Mouse (Mus musculus): ENCODE data around the gene Resf1. TPM values are rescaled to one million over a fixed set of nuclear protein-coding genes. Genes with fewer than 3 reads are reported as not detected.

Resf1 gene
- total and polyA plus RNA-seq, 3 experiments: 12.4 to 20.9 (median 14.7) TPM

- Histone ChIP-seq H3K36me3 (replicated peaks in 1 of 2; ENCODE audit: control insufficient read depth in 1 of 2, insufficient read depth in 1 of 2, low read length in 1 of 2) (peaks cover 23 to 52% of the 10 kb centered on the region in 2 experiments), H3K4me1 (ENCODE audit: control insufficient read depth in 1 of 2, insufficient read depth in 2 of 2) (peaks cover 10 to 43% of the 10 kb centered on the region in 2 experiments; a peak in 3 of 4 replicates), H3K27me3 (replicated peaks) (no peaks in the 10 kb centered on the region), H3K79me2 (replicated peaks; ENCODE audit: control insufficient read depth, extremely low read depth, insufficient read depth, poor library complexity, severe bottlenecking) (peaks cover 28% of the 10 kb centered on the region), H3K9me3 (replicated peaks; ENCODE audit: low read length) (no peaks in the 10 kb centered on the region), H3K9ac (ENCODE audit: insufficient read depth, low read depth) (no peak overlapping the region), H3K27ac (ENCODE audit: insufficient read depth, low read depth) (no peak overlapping the region), H3K4me3 (replicated peaks in 1 of 3; ENCODE audit: low read depth in 2 of 3, low read length in 2 of 3, poor library complexity in 1 of 3) (no peak overlapping the region), H3K4me2 (ENCODE audit: insufficient read depth, low read depth, poor library complexity, severe bottlenecking) (no peak overlapping the region)
- in situ Hi-C loops (cut with MboI; ENCODE audit: low pct_ligation_motif_present, low pct_unique_long_range_greater_than_20kb, low sequenced_read_pairs): no loop called here
- dilution Hi-C loops (cut with MboI; ENCODE audit: extremely low pct_ligation_motif_present, extremely low pct_unique_long_range_greater_than_20kb, low sequenced_read_pairs): no loop called here
- TF ChIP-seq ELF1 (IDR thresholded peaks at IDR 0.05; ENCODE audit: low read depth, low read length): no peak
- 0 out of 2 replicates have a peak, but pooled peaks have one; percentile 8 for TF ChIP-seq EP300 (IDR thresholded peaks at IDR 0.05; ENCODE audit: low read length)
- DNase-seq (ENCODE audit: extremely low read depth): no peak
These were observed 5.7 kb downstream of the Resf1 start for GRCm38 (mm10) chr6:149314918-149315317.

DNA sequence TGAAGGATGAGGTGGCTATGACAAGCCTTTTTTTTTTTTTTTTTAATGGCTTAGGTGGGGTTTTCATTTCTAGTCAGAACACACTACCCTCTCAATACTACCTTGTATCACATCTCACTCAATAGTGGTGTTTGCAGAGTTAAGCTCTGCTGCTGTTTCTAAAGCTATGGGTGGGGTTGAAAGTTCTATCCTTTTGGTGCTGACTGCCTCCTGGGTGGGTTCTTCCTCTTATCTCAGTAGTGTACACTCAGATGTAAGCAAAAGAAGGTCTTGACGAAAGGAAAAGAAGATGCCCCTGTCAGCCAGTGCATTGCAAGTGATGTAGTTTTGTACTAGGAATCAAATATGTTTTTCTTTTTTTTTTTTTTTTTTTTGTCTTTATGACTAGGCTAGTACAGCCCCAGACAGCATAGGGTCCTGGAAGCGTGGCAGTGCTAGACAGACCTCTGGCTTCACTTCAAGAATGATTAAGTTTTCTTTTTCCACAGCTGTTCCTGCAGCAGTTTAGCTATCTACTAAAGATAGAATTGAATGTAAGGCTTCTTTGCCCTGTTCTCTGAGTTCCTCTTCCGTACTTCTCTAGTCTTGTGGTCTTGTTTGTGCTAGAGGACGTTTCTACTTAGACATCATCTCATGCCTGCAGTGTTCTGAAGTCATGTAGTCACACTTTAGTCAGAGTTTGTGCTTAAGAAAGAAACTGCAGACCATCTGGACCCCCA is 14.5 kb downstream of the Resf1 start:
- H3K9ac ChIP-seq (ENCODE audit: insufficient read depth, low read depth): no peak overlapping the region
- H3K79me2 ChIP-seq (replicated peaks; ENCODE audit: control insufficient read depth, extremely low read depth, insufficient read depth, poor library complexity, severe bottlenecking): no peaks in the 10 kb centered on the region
- in situ Hi-C loops (cut with MboI; ENCODE audit: low pct_ligation_motif_present, low pct_unique_long_range_greater_than_20kb, low sequenced_read_pairs): no loop called here
- TF ChIP-seq CHD1 (IDR thresholded peaks at IDR 0.05; ENCODE audit: low read depth, low read length): no peak
- peaks cover 54 to 86% of the 10 kb centered on the region in 2 experiments for H3K36me3 ChIP-seq (replicated peaks in 1 of 2; ENCODE audit: control insufficient read depth in 1 of 2, insufficient read depth in 1 of 2, low read length in 1 of 2)
- H3K4me3 ChIP-seq (replicated peaks in 1 of 3; ENCODE audit: low read depth in 2 of 3, low read length in 2 of 3, poor library complexity in 1 of 3): no peak overlapping the region
- H3K4me1 ChIP-seq (ENCODE audit: control insufficient read depth in 1 of 2, insufficient read depth in 2 of 2): no peaks in the 10 kb centered on the region
- H3K27me3 ChIP-seq (replicated peaks): no peaks in the 10 kb centered on the region
- dilution Hi-C loops (cut with MboI; ENCODE audit: extremely low pct_ligation_motif_present, extremely low pct_unique_long_range_greater_than_20kb, low sequenced_read_pairs): no loop called here
- no peak overlapping the region for H3K27ac ChIP-seq (ENCODE audit: insufficient read depth, low read depth)
- DNase-seq (ENCODE audit: extremely low read depth): no peak
- H3K4me2 ChIP-seq (ENCODE audit: insufficient read depth, low read depth, poor library complexity, severe bottlenecking): no peak overlapping the region
- peaks cover 22% of the 10 kb centered on the region for H3K9me3 ChIP-seq (replicated peaks; ENCODE audit: low read length)

- no peaks in the 10 kb centered on the region for H3K79me2 ChIP-seq (replicated peaks; ENCODE audit: control insufficient read depth, extremely low read depth, insufficient read depth, poor library complexity, severe bottlenecking)
- no peak overlapping the region for H3K4me2 ChIP-seq (ENCODE audit: insufficient read depth, low read depth, poor library complexity, severe bottlenecking)
- no peaks in the 10 kb centered on the region for H3K27me3 ChIP-seq (replicated peaks)
- in situ Hi-C loops (cut with MboI; ENCODE audit: low pct_ligation_motif_present, low pct_unique_long_range_greater_than_20kb, low sequenced_read_pairs): no loop called here
- DNase-seq (ENCODE audit: extremely low read depth): no peak
- peaks cover 52 to 87% of the 10 kb centered on the region in 2 experiments for H3K36me3 ChIP-seq (replicated peaks in 1 of 2; ENCODE audit: control insufficient read depth in 1 of 2, insufficient read depth in 1 of 2, low read length in 1 of 2)
- H3K4me1 ChIP-seq (ENCODE audit: control insufficient read depth in 1 of 2, insufficient read depth in 2 of 2): no peaks in the 10 kb centered on the region
- peaks cover 22% of the 10 kb centered on the region for H3K9me3 ChIP-seq (replicated peaks; ENCODE audit: low read length)
- no peak overlapping the region for H3K9ac ChIP-seq (ENCODE audit: insufficient read depth, low read depth)
- TF ChIP-seq MXI1 (IDR thresholded peaks at IDR 0.05; ENCODE audit: low read depth, low read length): no peak
- dilution Hi-C loops (cut with MboI; ENCODE audit: extremely low pct_ligation_motif_present, extremely low pct_unique_long_range_greater_than_20kb, low sequenced_read_pairs): no loop called here
- H3K4me3 ChIP-seq (replicated peaks in 1 of 3; ENCODE audit: low read depth in 2 of 3, low read length in 2 of 3, poor library complexity in 1 of 3): no peak overlapping the region
- no peak overlapping the region for H3K27ac ChIP-seq (ENCODE audit: insufficient read depth, low read depth)
These were observed 15.0 kb downstream of the Resf1 start for GRCm38 (mm10) chr6:149324242-149324633.

- Histone ChIP-seq H3K79me2 (replicated peaks; ENCODE audit: control insufficient read depth, extremely low read depth, insufficient read depth, poor library complexity, severe bottlenecking) (no peaks in the 10 kb centered on the region), H3K4me2 (ENCODE audit: insufficient read depth, low read depth, poor library complexity, severe bottlenecking) (no peak overlapping the region), H3K27me3 (replicated peaks) (no peaks in the 10 kb centered on the region), H3K9ac (ENCODE audit: insufficient read depth, low read depth) (no peak overlapping the region), H3K4me3 (replicated peaks in 1 of 3; ENCODE audit: low read depth in 2 of 3, low read length in 2 of 3, poor library complexity in 1 of 3) (no peak overlapping the region), H3K36me3 (replicated peaks in 1 of 2; ENCODE audit: control insufficient read depth in 1 of 2, insufficient read depth in 1 of 2, low read length in 1 of 2) (peaks cover 45 to 83% of the 10 kb centered on the region in 2 experiments), H3K9me3 (replicated peaks; ENCODE audit: low read length) (peaks cover 24% of the 10 kb centered on the region), H3K4me1 (ENCODE audit: control insufficient read depth in 1 of 2, insufficient read depth in 2 of 2) (no peaks in the 10 kb centered on the region), H3K27ac (ENCODE audit: insufficient read depth, low read depth) (no peak overlapping the region)
- no peak for DNase-seq (ENCODE audit: extremely low read depth)
- in situ Hi-C loops (cut with MboI; ENCODE audit: low pct_ligation_motif_present, low pct_unique_long_range_greater_than_20kb, low sequenced_read_pairs) (no loop called here), dilution Hi-C loops (cut with MboI; ENCODE audit: extremely low pct_ligation_motif_present, extremely low pct_unique_long_range_greater_than_20kb, low sequenced_read_pairs) (no loop called here)
- TF ChIP-seq RAD21 (IDR thresholded peaks at IDR 0.05; ENCODE audit: low read depth, low read length) (no peak), NRF1 (IDR thresholded peaks at IDR 0.05; ENCODE audit: low read depth, low read length) (no peak)
These were observed 19.9 kb downstream of the Resf1 start for GRCm38 (mm10) chr6:149329071-149329470.

All from CH12.LX (cell line).